Mouse (Mus musculus) olfactory bulb, adult 2 months (tissue): ENCODE data around the gene Oxnad1.

ENCODE experiments used
- CTCF ChIP-seq: fragments of 200-500 bp; IDR thresholded peaks from 2 replicates; pipeline ENCODE4 v1.5.1; 2012; ENCODE audit warnings: low read depth, mild to moderate bottlenecking, low read length, moderate library complexity; ENCODE audit not compliant: insufficient read depth
- POLR2A ChIP-seq: fragments of 200-500 bp; IDR thresholded peaks from 2 replicates; pipeline ENCODE4 v1.6.1; 2012; ENCODE audit warnings: mild to moderate bottlenecking, low read depth, low read length, moderate library complexity; ENCODE audit not compliant: insufficient read depth

GRCm38 (mm10) chr14:32128409-32128808, 43.2 kb downstream of the Oxnad1 start:
- no peak for TF ChIP-seq CTCF
- TF ChIP-seq POLR2A, result no peak
